Mouse (Mus musculus) kidney, postnatal 4 days (tissue): ENCODE results near the gene Gm20388.
"Not testable (repeated sequence)": the region's sequence is repeated elsewhere in the genome, so short reads cannot be mapped to it uniquely, and the experiment has no call there.

ENCODE experiments used
- DNase-seq, 2 experiments: peaks; one replicate each; pipeline ENCODE4 v3.0.0; 2021; ENCODE audit warnings: mixed read lengths in 2 of 2

Gm20388 gene

GRCm38 (mm10) chr8:120347734-120348341 lies 437.2 kb downstream of the Gm20388 start:
- no peak for DNase-seq

GRCm38 (mm10) chr8:120348922-120349321 lies 438.3 kb downstream of the Gm20388 start:
- peak in 1 of 2 experiments; percentile 50 for DNase-seq

DNA sequence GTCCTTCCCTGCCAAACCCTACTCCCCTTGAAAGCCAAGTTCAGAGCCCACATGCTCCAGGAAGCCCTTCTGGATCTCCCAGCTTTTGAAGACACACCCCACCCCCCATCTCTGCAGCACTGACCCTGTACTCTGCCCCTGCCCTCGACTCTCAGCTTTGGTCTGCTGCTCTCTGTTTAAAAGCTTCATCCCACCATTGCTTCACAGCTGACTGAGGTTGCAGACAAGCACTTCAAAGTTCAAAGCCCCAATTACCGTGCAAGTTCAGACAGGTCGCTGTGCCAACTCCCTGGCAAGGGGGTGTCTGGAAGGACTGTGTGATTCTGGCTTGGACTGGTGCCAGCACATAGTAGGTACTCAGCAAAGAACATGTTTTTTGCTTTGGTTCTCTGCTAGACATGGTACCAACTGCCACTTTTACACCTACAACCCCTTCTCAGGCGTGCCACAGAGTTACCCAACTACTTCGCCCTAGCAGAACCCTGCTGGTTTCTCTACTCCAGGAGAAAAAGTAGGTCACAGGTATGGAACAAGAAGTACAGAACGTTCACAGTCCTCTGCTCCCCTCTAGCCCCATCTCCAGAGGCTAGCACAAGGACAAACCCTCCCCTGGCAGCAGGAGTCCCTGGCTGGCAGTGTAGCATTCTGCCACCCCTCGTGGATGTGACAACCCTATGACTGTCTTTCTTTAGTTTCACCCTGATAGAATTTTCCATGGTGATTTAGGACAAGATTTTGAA lies 440.9 kb downstream of the Gm20388 start:
- peak; percentile 30 to 55 for DNase-seq

- DNase-seq, result peak; percentile 58 to 67
Measured at GRCm38 (mm10) chr8:120352096-120352495, 441.5 kb downstream of the Gm20388 start.

- DNase-seq, result no peak
Measured at GRCm38 (mm10) chr8:120356067-120356466, 445.4 kb downstream of the Gm20388 start.

GRCm38 (mm10) chr8:120357504-120357903 lies 446.9 kb downstream of the Gm20388 start:
- DNase-seq, result no peak

DNA sequence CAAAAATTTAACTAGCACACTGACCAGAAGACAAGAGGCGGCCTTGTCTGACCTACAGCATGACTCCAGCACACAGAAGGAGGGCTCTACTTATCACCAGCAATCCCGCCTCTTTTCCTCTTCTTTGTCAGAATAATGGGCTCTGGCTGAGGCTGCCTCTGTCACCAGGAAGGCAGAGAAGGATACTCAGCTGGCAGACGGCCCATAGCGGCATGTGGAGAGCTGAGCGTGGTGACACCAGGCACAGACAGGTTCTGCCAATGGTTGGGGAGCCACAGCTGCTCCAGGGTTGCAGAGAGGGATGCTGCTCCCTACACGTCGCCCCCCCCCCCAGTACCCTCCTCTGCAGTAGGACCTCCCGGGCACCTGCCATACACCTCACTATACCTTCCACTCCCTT lies 450.7 kb downstream of the Gm20388 start:
- peak; percentile 67 to 70 for DNase-seq

DNA sequence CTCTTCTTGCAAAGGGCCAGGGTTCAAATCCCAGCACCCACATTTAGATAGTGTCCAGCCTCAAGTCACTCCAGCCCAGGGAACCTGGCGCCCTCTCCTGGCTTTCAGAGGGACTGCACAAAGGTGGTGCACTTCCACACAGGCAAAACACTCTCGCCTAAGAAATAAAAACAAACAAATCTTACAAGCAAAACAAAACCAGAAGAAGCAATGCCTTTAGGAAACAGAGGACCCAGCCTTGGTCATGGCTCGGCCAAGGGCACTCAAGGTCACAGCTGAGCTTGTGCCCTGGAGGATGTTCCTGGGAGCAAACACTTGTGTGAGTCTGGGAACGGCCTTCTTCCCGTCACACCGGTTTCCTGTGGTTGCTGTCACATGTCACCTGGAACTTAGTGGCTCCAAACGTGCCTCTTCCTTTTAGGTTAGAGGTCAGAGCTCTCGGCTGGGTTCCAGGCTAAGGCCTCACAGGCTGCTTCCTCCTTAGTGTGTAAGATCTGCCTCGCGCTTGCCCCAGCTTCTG lies 453.0 kb downstream of the Gm20388 start:
- peak; percentile 69 to 77 for DNase-seq

DNA sequence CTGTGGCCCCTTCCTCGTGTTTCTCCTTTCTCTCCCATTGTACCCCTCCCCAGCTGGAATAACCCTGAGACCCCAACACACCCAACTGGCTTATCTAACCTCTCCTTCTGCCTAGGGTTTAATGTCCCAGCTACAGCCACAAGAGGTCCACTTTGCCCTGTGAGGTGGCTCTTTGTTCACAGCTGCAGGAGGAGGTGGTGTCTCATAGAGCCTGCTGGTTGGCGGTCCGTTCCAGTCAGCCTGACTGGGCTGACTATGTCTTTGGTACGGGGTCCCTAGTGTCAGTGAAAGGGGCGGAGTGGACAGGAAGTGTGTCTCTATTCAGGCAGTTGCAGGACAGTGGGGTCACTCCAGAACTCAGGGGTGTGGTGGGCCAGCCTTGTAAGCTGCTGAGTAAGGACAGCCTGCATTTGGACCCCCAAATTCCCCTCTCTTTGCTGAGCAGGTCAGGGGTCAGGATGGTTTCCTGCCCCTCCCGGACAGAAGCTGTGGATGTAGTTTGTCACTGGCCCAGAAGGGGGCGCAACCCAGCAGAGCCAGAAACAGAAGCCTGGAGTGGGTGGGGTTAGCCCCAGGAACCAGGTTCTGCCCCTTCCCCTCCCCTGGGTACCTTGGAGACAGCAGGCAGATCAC lies 453.6 kb downstream of the Gm20388 start:
- DNase-seq, result peak; percentile 67 to 73

DNA sequence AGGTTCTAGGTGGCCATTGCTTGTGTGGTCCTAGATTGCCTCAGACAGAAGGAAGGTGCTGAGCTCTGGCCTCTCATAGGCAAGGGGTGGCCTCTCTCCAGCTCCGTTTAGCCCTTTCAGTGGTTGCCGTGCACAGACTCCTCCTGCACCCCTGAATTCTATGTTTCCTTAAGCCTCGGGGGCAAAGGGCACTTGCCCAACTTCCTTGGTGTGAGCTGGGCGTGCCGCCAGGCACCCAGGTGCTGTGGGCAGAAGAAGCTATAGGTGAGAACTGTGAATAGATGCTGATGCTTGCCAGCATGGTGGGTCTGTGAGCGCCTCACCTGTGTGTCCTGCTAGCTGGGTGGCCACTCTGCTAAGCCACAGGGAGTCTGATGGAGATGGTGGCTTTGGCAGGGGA lies 456.2 kb downstream of the Gm20388 start:
- DNase-seq, result no peak

DNA sequence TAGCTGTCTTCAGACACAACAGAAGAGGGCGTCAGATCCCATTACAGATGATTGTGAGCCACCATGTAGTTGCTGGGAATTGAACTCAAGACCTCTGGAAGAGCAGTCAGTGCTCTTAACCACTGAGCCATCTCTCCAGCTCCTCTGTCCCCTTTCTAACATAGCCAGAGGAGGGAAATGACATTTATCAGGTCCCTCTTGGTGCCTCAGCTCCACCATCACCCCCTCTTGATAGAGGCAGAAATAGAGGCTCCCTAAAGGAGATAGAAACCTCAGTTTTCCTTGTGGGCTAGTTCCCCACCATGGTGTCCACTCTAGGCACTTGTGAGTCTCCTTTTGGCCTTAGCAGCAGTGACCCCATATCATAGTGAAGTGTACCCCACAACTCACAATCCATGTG lies 457.6 kb downstream of the Gm20388 start:
- not testable (repeated sequence) for DNase-seq

GRCm38 (mm10) chr8:120368814-120369649 lies 458.4 kb downstream of the Gm20388 start:
- peak; percentile 91 to 95 for DNase-seq

- DNase-seq, result peak; percentile 62 to 71
Measured at GRCm38 (mm10) chr8:120369956-120370355, 459.3 kb downstream of the Gm20388 start.

DNA sequence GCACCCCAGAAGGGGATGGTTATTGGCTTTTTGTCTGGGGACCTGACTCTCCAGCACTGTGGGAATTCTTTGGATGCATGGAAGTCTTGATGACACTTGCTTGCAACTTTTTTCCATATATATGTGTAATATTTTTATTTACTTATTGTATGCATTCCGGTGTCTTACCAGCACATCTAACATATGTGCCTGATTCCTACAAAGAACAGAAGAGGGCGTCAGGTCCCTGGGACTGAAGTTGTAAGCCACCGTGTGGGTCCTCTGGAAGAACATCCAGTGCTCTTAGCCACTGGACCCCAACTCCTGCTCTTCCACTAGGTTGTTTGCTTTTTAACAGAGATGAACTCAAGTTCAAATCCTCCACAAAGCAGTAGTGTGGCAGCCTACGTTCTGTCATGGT lies 459.8 kb downstream of the Gm20388 start:
- no peak for DNase-seq

GRCm38 (mm10) chr8:120371146-120371545 lies 460.5 kb downstream of the Gm20388 start:
- DNase-seq, result no peak

DNA sequence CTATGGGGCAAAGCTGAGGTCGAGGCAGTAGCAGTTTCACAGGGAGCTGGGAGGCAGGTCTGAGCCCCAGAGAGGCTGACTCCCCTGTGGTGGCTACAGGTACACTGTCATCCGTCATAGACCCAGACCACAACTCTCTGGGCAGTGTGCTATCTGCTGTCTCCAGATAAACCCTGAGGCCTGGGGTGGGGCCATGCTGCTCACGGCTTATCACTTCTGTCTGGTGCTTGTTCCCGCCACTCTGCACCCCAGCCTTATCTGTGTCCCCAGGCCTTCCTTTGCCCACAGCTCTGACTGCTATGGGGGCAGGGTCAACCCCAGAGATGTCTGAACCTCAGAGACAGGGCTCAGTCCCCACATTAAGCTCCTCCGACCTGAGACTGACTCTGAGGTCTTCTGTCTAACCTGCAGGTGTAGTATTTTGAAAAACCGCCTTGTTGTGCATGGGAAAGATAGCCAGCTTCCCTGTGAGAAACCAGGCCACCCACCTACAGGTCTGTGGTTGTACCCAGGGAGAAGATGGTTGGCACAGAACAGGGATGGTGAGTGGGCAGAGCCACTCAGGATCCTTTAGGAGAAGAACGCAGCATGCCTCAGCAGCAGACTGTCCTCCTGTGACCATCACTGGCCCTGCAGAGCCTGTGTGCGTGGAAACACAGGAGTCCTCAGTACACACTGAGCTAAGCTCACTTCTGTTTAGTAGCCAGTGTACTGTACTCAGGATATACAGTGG lies 461.2 kb downstream of the Gm20388 start:
- DNase-seq, result no peak

GRCm38 (mm10) chr8:120372684-120373083 lies 462.0 kb downstream of the Gm20388 start:
- no peak for DNase-seq

DNA sequence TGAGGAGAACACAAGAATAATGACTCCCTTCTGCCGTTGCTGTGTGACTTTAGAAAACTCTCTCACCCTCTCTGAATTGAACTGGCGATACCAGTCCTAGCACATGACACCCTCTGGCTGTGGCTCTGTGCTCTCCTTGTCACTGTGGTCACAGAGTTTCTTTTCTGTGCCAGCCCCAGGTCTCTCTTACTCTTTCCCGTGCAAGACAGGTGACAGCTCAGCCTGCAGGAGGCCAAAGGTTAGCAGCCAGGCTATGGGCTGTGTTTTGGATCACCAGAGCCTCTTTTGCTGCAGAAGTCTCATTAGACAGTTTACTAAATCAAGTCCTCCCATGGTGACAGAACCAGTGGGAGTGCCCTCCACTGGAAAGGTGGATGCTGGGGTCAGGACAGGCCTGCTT lies 463.0 kb downstream of the Gm20388 start:
- DNase-seq, result no peak

- DNase-seq, result no peak
Measured at GRCm38 (mm10) chr8:120374070-120374469, 463.4 kb downstream of the Gm20388 start.

DNA sequence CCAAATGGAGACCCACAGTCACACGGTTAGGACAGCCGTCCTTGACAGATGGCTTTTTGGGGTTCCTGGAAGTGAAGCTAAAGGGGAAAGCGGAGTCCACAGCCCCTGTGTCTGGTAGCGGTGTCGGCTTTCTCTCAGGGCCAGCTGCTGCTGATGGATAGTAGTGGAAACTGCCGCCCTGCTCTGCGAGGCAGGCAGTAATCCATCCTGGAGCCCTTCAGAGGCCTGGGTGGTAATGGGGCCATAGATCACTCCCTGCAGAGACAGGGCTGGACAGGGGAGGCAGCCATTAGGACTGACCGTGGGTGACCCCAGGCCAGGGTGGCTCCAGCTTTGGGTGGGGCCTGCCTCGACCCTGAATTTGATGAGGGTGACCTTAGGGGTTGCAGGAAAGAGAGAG lies 463.9 kb downstream of the Gm20388 start:
- peak; percentile 57 to 68 for DNase-seq

DNA sequence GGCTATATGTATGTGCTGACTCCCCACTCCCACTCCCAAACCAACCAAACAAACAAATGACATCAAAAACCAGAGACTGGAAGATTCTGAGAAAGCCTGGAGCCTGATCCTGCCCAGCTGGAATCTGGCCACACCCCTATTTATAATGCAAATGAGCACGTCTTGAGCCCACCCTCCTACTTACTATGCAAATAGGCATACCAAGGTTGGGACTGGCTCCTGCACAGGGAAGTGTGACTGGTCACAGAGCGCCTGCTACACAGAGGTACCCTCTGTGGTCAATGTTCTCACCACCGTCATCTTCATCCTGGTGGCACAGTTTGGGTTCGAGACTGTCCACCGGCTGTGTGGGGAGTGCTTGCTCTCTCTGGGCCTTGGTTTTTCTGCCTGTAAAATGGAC lies 464.5 kb downstream of the Gm20388 start:
- peak; percentile 67 to 73 for DNase-seq

GRCm38 (mm10) chr8:120376215-120376614 lies 465.6 kb downstream of the Gm20388 start:
- DNase-seq, result no peak
